Mouse (Mus musculus): Measurements from ENCODE around the gene Adgre4. TPM values are rescaled to one million over a fixed set of nuclear protein-coding genes. Genes with fewer than 3 reads are reported as not detected.
"Not testable (repeated sequence)": the region's sequence is repeated elsewhere in the genome, so short reads cannot be mapped to it uniquely, and the experiment has no call there.

Gene Adgre4
- polyA plus RNA-seq, 1 experiment from 2014 or later, result not detected

- ATAC-seq (ENCODE audit: low FRiP score, low read depth), result no peak
- no peaks in the 10 kb centered on the region; the same call in 1 of the 2 replicates for H3K9me3 ChIP-seq
- no peaks in the 10 kb centered on the region for H3K27me3 ChIP-seq (replicated peaks)
- H3K4me2 ChIP-seq (replicated peaks), result no peak overlapping the region
- H3K9ac ChIP-seq, result no peak overlapping the region
- no peak overlapping the region for H3K4me3 ChIP-seq
- H3K27ac ChIP-seq, result no peak overlapping the region
- H3K36me3 ChIP-seq, result no peaks in the 10 kb centered on the region
- no peaks in the 10 kb centered on the region for H3K4me1 ChIP-seq
- WGBS, result 88% methylated on average over 4 of the region's 4 CpGs
These were observed 93.3 kb downstream of the Adgre4 start for GRCm38 (mm10) chr17:55843067-55843466.

- no peak for ATAC-seq (ENCODE audit: low FRiP score, low read depth)
- no peaks in the 10 kb centered on the region for H3K9me3 ChIP-seq
- no peak overlapping the region for H3K4me2 ChIP-seq (replicated peaks)
- H3K9ac ChIP-seq, result no peak overlapping the region
- H3K4me3 ChIP-seq, result no peak overlapping the region
- 88% methylated on average over 4 of the region's 4 CpGs for WGBS
- no peaks in the 10 kb centered on the region for H3K36me3 ChIP-seq
- no peak overlapping the region for H3K27ac ChIP-seq
- H3K4me1 ChIP-seq, result no peaks in the 10 kb centered on the region
- no peaks in the 10 kb centered on the region for H3K27me3 ChIP-seq (replicated peaks)
These were observed 127.4 kb downstream of the Adgre4 start for GRCm38 (mm10) chr17:55877184-55877583.

DNA sequence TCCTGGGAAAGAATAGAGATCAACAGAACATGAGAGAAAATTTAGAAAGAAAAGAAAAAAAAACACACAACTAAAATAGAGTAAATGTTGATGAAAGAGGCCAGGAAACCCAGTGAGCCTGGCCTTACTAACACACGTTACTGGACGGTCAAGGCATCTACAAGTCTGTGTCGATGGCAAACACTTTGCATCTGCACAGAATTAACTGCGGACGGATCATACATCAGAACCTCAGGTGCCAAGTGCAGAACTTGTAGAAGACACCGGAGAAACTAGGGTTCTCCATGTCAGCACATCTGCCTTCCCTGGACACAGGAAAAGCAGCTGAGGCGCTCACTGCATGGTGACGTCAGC, 128.5 kb downstream of the Adgre4 start:
- H3K27me3 ChIP-seq (replicated peaks); H3K36me3 ChIP-seq; ATAC-seq (ENCODE audit: low FRiP score, low read depth); H3K9me3 ChIP-seq; H3K4me1 ChIP-seq; H3K27ac ChIP-seq: not testable (repeated sequence)
- Histone ChIP-seq H3K4me2 (replicated peaks) (peak overlapping the region; percentile 58), H3K9ac (peak overlapping the region; percentile 51), H3K4me3 (peak overlapping the region; percentile 31)
- WGBS, result 1% methylated on average over 7 of the region's 8 CpGs

DNA sequence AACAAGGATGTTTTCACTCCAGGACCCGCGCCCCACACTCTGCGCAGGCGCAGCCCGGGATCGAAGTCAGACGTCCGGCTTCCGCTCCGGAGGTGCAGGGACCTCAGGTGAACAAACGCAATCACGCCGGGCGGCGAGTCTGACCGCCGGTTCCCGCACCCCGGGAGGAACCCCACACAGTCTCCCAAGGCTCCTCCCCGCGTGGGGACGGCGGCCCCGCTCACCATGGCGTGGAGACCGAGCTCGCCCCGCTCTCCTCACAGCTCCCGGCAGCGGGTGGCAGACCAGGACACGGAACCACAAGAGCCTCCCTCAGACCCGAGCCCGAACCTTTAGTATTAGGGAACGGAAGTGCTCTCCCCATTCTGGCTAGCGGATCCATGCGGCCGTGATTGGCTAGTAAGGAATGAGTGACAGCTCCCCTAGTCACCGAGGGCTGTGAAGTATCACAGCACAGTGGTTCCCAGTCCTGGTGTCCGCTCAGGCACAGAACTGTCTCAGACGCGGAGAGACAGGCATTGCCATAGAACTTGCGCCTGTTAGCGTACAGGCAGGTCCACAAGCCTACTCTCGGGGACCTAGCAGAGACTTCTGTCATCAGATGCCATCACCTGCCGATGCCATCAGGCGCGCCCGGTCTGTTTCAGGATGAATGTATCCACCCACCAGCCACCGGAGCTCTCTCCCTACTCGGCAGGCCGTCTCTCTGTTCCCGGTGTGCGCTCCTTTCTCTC, 129.0 kb downstream of the Adgre4 start, which contains the start of gene Zfp119a:
TSS of gene Zfp119a (minus strand) at position 295 of the 734 bp plus-strand sequence.
- peak within 1 kb of the TSS; percentile 15; the same call in 1 of the 2 replicates for H3K27ac ChIP-seq
- H3K4me3 ChIP-seq, result peak within 1 kb of the TSS; percentile 45
- H3K4me2 ChIP-seq (replicated peaks), result peak within 1 kb of the TSS; percentile 58
- not testable (repeated sequence) for H3K9me3 ChIP-seq; H3K36me3 ChIP-seq; H3K27me3 ChIP-seq (replicated peaks); H3K4me1 ChIP-seq
- peak; percentile 100 for ATAC-seq (ENCODE audit: low FRiP score, low read depth)
- under 1% methylated on average over 44 of the region's 53 CpGs for WGBS
- peak within 1 kb of the TSS; percentile 57 for H3K9ac ChIP-seq

DNA sequence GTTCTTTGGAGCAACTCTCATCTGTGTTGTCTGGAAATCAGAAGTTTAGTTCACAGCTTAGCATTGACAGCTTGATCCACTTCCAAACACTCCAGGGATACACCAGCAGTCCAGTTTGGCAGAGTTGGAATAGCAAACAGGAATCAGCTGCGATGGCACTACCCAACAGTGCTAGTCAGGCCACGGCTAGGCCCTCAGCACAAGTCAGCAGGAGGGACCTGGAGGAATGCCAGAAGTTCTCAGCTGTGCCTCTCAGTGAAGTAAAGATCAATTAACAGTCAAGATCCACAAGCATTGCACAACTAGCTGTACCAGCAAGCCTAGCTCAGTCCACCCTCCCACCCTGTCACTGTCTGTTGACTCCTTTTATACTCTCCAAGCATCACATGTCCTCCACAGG, 133.8 kb downstream of the Adgre4 start:
- 62% methylated on average over 2 of the region's 2 CpGs for WGBS
- H3K27me3 ChIP-seq (replicated peaks), result no peaks in the 10 kb centered on the region; the same call in 1 of the 2 replicates
- no peak for ATAC-seq (ENCODE audit: low FRiP score, low read depth)
- H3K27ac ChIP-seq, result no peak overlapping the region
- no peak overlapping the region for H3K9ac ChIP-seq
- no peaks in the 10 kb centered on the region for H3K36me3 ChIP-seq
- H3K9me3 ChIP-seq, result no peaks in the 10 kb centered on the region
- H3K4me1 ChIP-seq, result no peaks in the 10 kb centered on the region
- no peak overlapping the region for H3K4me2 ChIP-seq (replicated peaks)
- no peak overlapping the region for H3K4me3 ChIP-seq

- Histone ChIP-seq H3K4me1 (no peaks in the 10 kb centered on the region), H3K27me3 (replicated peaks) (no peaks in the 10 kb centered on the region; the same call in 1 of the 2 replicates), H3K4me2 (replicated peaks) (no peak overlapping the region), H3K9me3 (no peaks in the 10 kb centered on the region), H3K4me3 (no peak overlapping the region), H3K36me3 (no peaks in the 10 kb centered on the region), H3K9ac (no peak overlapping the region), H3K27ac (no peak overlapping the region)
- WGBS, result 68% methylated on average over 2 of the region's 2 CpGs
- no peak for ATAC-seq (ENCODE audit: low FRiP score, low read depth)
These were observed 135.1 kb downstream of the Adgre4 start for GRCm38 (mm10) chr17:55884912-55885311.

DNA sequence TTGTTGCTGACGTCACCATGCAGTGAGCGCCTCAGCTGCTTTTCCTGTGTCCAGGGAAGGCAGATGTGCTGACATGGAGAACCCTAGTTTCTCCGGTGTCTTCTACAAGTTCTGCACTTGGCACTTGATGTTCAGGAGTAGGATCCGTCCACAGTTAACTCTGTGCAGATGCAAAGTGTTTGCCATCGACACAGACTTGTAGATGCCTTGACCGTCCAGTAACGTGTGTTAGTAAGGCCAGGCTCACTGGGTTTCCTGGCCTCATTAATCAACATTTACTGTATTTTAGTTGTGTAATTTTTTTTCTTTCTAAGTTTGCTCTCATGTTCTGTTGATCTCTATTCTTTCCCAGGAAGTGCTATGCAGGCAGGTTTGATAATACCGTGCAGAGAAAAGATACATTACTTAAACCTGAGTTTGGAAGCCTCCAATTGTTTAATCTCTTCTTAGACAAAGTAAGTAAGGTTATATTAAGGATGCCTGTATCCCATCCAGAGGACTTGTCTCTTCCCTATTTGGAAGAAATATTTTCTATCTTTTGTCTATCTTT, 142.7 kb downstream of the Adgre4 start:
- Histone ChIP-seq H3K4me3 (peak overlapping the region; percentile 47), H3K4me2 (replicated peaks) (peak overlapping the region; percentile 57)
- not testable (repeated sequence) for ATAC-seq (ENCODE audit: low FRiP score, low read depth); H3K9ac ChIP-seq; H3K4me1 ChIP-seq; H3K27me3 ChIP-seq (replicated peaks); H3K27ac ChIP-seq; H3K9me3 ChIP-seq; H3K36me3 ChIP-seq
- WGBS, result 19% methylated on average over 6 of the region's 8 CpGs

DNA sequence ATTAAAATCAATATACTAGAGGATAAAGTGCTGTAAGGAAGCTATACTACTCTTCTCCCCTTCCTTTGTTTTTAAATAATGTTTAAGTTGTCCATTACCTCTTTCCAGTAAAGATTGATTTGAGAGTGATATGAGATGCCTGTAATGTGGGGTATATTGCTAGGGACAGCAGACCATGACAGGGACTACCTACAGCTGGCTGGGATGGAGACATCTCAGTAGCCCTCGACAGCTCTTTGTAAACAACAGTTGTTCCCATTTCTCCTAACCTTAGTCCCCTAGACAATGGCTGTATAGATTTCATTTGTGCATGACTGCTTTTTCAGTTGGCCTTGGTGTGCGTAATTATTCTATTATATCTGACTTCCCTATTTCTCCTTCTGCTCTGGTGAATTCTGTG, 153.3 kb downstream of the Adgre4 start:
- Histone ChIP-seq H3K4me3 (no peak overlapping the region), H3K9me3 (0 out of 2 replicates have a peak, but pooled peaks cover under 1% of the 10 kb centered on the region), H3K9ac (no peak overlapping the region), H3K4me2 (replicated peaks) (no peak overlapping the region), H3K27me3 (replicated peaks) (no peaks in the 10 kb centered on the region), H3K27ac (no peak overlapping the region), H3K4me1 (no peaks in the 10 kb centered on the region), H3K36me3 (peaks cover 8% of the 10 kb centered on the region)
- ATAC-seq (ENCODE audit: low FRiP score, low read depth), result no peak
- 64% methylated on average over 2 of the region's 2 CpGs for WGBS

Other genes starting within 250 kb of the Adgre4 start
- not detected in 2 replicates for gene Vmn2r118, start 124.8 kb upstream of the Adgre4 start, polyA plus RNA-seq (2016; fragmentation: Nextera tagmentation; extraction: Ambion mirVana)
- gene Pot1b, start 37.4 kb upstream of the Adgre4 start, polyA plus RNA-seq (2016; fragmentation: Nextera tagmentation; extraction: Ambion mirVana), result 10.4 and 12.2 TPM in 2 replicates
- gene Zfp119a, start 128.9 kb downstream of the Adgre4 start, polyA plus RNA-seq (2016; fragmentation: Nextera tagmentation; extraction: Ambion mirVana), result 9.8 and 10.0 TPM in 2 replicates
- 12.8 and 17.0 TPM in 2 replicates for gene Zfp959, start 142.1 kb downstream of the Adgre4 start, polyA plus RNA-seq (2016; fragmentation: Nextera tagmentation; extraction: Ambion mirVana)
- 6.0 and 6.1 TPM in 2 replicates for gene Zfp119b, start 199.5 kb downstream of the Adgre4 start, polyA plus RNA-seq (2016; fragmentation: Nextera tagmentation; extraction: Ambion mirVana)
- 2.3 and 2.8 TPM in 2 replicates for gene Ebi3, start 202.7 kb downstream of the Adgre4 start, polyA plus RNA-seq (2016; fragmentation: Nextera tagmentation; extraction: Ambion mirVana)
- gene Yju2, start 209.1 kb downstream of the Adgre4 start, polyA plus RNA-seq (2016; fragmentation: Nextera tagmentation; extraction: Ambion mirVana), result 24.2 and 27.1 TPM in 2 replicates
- gene Shd, start 220.5 kb downstream of the Adgre4 start, polyA plus RNA-seq (2016; fragmentation: Nextera tagmentation; extraction: Ambion mirVana), result 136 and 143 TPM in 2 replicates
- 114 and 123 TPM in 2 replicates for gene Fsd1, start 236.5 kb downstream of the Adgre4 start, polyA plus RNA-seq (2016; fragmentation: Nextera tagmentation; extraction: Ambion mirVana)